Mouse (Mus musculus) myocyte (in vitro differentiated cells): ENCODE measurements around the gene Mbd3. TPM values are rescaled to one million over a fixed set of nuclear protein-coding genes. Genes with fewer than 3 reads are reported as not detected.

Experiments
- H3K27me3 ChIP-seq: one replicate; pipeline ENCODE4 v1.6.1; 2011; ENCODE audit not compliant: control insufficient read depth, insufficient read depth, insufficient read length
- H3K36me3 ChIP-seq: one replicate; pipeline ENCODE4 v1.6.1; 2011; ENCODE audit not compliant: control insufficient read depth, insufficient read depth
- H3K4me2 ChIP-seq: one replicate; pipeline ENCODE4 v1.6.1; 2011; ENCODE audit warnings: low read depth, control low read depth
- H3K4me3 ChIP-seq: one replicate; pipeline ENCODE4 v1.5.1; 2011; ENCODE audit warnings: mild to moderate bottlenecking, control low read depth, moderate library complexity
- H3K79me2 ChIP-seq: one replicate; pipeline ENCODE4 v1.6.1; 2011; ENCODE audit not compliant: control insufficient read depth, insufficient read depth
- H3ac ChIP-seq: one replicate; pipeline ENCODE4 v1.6.1; 2011; ENCODE audit not compliant: control insufficient read depth, insufficient read length
- CEBPB ChIP-seq: IDR thresholded peaks from 2 replicates; pipeline ENCODE4 v1.6.1; 2011; ENCODE audit warnings: mild to moderate bottlenecking, moderate library complexity; ENCODE audit not compliant: poor library complexity, insufficient read depth, severe bottlenecking
- E2F4 ChIP-seq: IDR thresholded peaks from one replicate; pipeline ENCODE4 v1.6.1; 2011; ENCODE audit warnings: mild to moderate bottlenecking, control low read depth, moderate library complexity; ENCODE audit not compliant: insufficient read depth
- MAX ChIP-seq: IDR thresholded peaks from one replicate; pipeline ENCODE4 v1.6.1; 2011; ENCODE audit warnings: low read depth, mild to moderate bottlenecking, control low read depth
- MYOD1 ChIP-seq, 3 experiments: IDR thresholded peaks; one replicate each; pipeline ENCODE4 v1.6.1; 2011; ENCODE audit warnings: control low read depth in 2 of 3, low read depth in 2 of 3, mild to moderate bottlenecking in 2 of 3, moderate library complexity in 1 of 3; ENCODE audit not compliant: insufficient read length in 2 of 3, control insufficient read depth in 1 of 3
- MYOG ChIP-seq, 3 experiments: IDR thresholded peaks; one replicate each; pipeline ENCODE4 v1.6.1; 2011; ENCODE audit warnings: control low read depth in 2 of 3, low read depth in 2 of 3, mild to moderate bottlenecking in 2 of 3; ENCODE audit not compliant: insufficient read length in 2 of 3, control insufficient read depth in 1 of 3, insufficient read depth in 1 of 3
- POLR2A ChIP-seq: IDR thresholded peaks from one replicate; pipeline ENCODE4 v1.6.1; 2011; ENCODE audit warnings: low read depth, mild to moderate bottlenecking, control low read depth, moderate library complexity; ENCODE audit not compliant: insufficient read length
- POLR2AphosphoS2 ChIP-seq: IDR thresholded peaks from one replicate; pipeline ENCODE4 v1.6.1; 2011; ENCODE audit warnings: low read depth, control low read depth; ENCODE audit not compliant: insufficient read length
- REST ChIP-seq: IDR thresholded peaks from one replicate; pipeline ENCODE4 v1.6.1; 2011; ENCODE audit warnings: mild to moderate bottlenecking, control low read depth, moderate library complexity; ENCODE audit not compliant: insufficient read depth, insufficient read length
- SRF ChIP-seq: IDR thresholded peaks from one replicate; pipeline ENCODE4 v1.6.1; 2011; ENCODE audit warnings: low read depth; ENCODE audit not compliant: control insufficient read depth, insufficient read length
- TCF12 ChIP-seq: IDR thresholded peaks from one replicate; pipeline ENCODE4 v1.6.1; 2011; ENCODE audit warnings: mild to moderate bottlenecking, control low read depth; ENCODE audit not compliant: poor library complexity, insufficient read depth, severe bottlenecking
- TCF3 ChIP-seq: IDR thresholded peaks from one replicate; pipeline ENCODE4 v1.6.1; 2011; ENCODE audit warnings: low read depth, control low read depth; ENCODE audit not compliant: insufficient read length
- USF1 ChIP-seq: IDR thresholded peaks from one replicate; pipeline ENCODE4 v1.6.1; 2011; ENCODE audit warnings: low read depth, mild to moderate bottlenecking, control low read depth, moderate library complexity
- polyA plus RNA-seq: library from polyadenylated mRNA; unstranded; fragments of >200 nt; fragmentation: generic; extraction: Trizol; gene quantifications from one replicate; pipeline ENCODE4 v1.2.1, GENCODE M21; 2012; ENCODE audit warnings: missing spikeins

Mbd3 gene
- polyA plus RNA-seq, 1 experiment = 190 TPM

- no peaks in the 10 kb centered on the region for H3K79me2 ChIP-seq
- H3K4me2 ChIP-seq = no peak overlapping the region
- no peak overlapping the region for H3ac ChIP-seq
- TF ChIP-seq E2F4 (no peak), POLR2AphosphoS2 (no peak)
- peaks cover 9% of the 10 kb centered on the region for H3K36me3 ChIP-seq
- no peak overlapping the region for H3K4me3 ChIP-seq
- H3K27me3 ChIP-seq = no peaks in the 10 kb centered on the region
Measured at GRCm38 (mm10) chr10:80412656-80413541, 13.5 kb upstream of the Mbd3 start.

GRCm38 (mm10) chr10:80407924-80408323 lies 8.6 kb upstream of the Mbd3 start:
- peaks cover 33% of the 10 kb centered on the region for H3K79me2 ChIP-seq
- peaks cover 13% of the 10 kb centered on the region for H3K36me3 ChIP-seq
- no peak overlapping the region for H3ac ChIP-seq
- no peak overlapping the region for H3K4me3 ChIP-seq
- no peak overlapping the region for H3K4me2 ChIP-seq
- no peaks in the 10 kb centered on the region for H3K27me3 ChIP-seq
- TF ChIP-seq MAX (no peak), USF1 (no peak), MYOG (IDR thresholded peaks at IDR 0.05; ENCODE audit: control insufficient read depth in 1 of 3, insufficient read depth in 1 of 3, insufficient read length in 2 of 3, low read depth in 2 of 3) (no peak), E2F4 (no peak)

GRCm38 (mm10) chr10:80406684-80407501 lies 7.5 kb upstream of the Mbd3 start, which contains the start of gene Uqcr11:
TSS of gene Uqcr11 (minus strand) at chr10:80406830.
- TF ChIP-seq SRF (no peak), POLR2A (peak; percentile 70)
- Histone ChIP-seq H3K36me3 (peaks cover 13% of the 10 kb centered on the region), H3K79me2 (peaks cover 33% of the 10 kb centered on the region), H3K4me3 (peak within 1 kb of the TSS; percentile 93), H3K4me2 (peak within 1 kb of the TSS; percentile 100), H3K27me3 (no peaks in the 10 kb centered on the region), H3ac (peak within 1 kb of the TSS; percentile 58)

GRCm38 (mm10) chr10:80405481-80406173 lies 6.3 kb upstream of the Mbd3 start:
- Histone ChIP-seq H3K27me3 (no peaks in the 10 kb centered on the region), H3K36me3 (peaks cover 7% of the 10 kb centered on the region), H3ac (peak overlapping the region; percentile 58), H3K4me3 (peak overlapping the region; percentile 93), H3K4me2 (peak overlapping the region; percentile 95), H3K79me2 (peaks cover 33% of the 10 kb centered on the region)
- TF ChIP-seq TCF3 (no peak), REST (no peak), MYOG (IDR thresholded peaks at IDR 0.05; ENCODE audit: control insufficient read depth in 1 of 3, insufficient read depth in 1 of 3, insufficient read length in 2 of 3, low read depth in 2 of 3) (no peak), CEBPB (no peak), MAX (no peak), POLR2AphosphoS2 (no peak), E2F4 (no peak), MYOD1 (IDR thresholded peaks at IDR 0.05; ENCODE audit: control insufficient read depth in 1 of 3, insufficient read length in 2 of 3, low read depth in 2 of 3) (no peak), USF1 (no peak), SRF (no peak), TCF12 (no peak), POLR2A (no peak)

- no peak overlapping the region for H3K4me2 ChIP-seq
- peaks cover 7% of the 10 kb centered on the region for H3K36me3 ChIP-seq
- H3K79me2 ChIP-seq = peaks cover 38% of the 10 kb centered on the region
- H3K27me3 ChIP-seq = no peaks in the 10 kb centered on the region
- H3ac ChIP-seq = no peak overlapping the region
- TF ChIP-seq CEBPB (no peak), TCF3 (no peak), MYOD1 (IDR thresholded peaks at IDR 0.05; ENCODE audit: control insufficient read depth in 1 of 3, insufficient read length in 2 of 3, low read depth in 2 of 3) (no peak), E2F4 (no peak), REST (no peak), POLR2AphosphoS2 (no peak), SRF (no peak), MAX (no peak), POLR2A (no peak), TCF12 (no peak), USF1 (no peak), MYOG (IDR thresholded peaks at IDR 0.05; ENCODE audit: control insufficient read depth in 1 of 3, insufficient read depth in 1 of 3, insufficient read length in 2 of 3, low read depth in 2 of 3) (no peak)
- H3K4me3 ChIP-seq = no peak overlapping the region
Measured at GRCm38 (mm10) chr10:80403044-80403692, 3.8 kb upstream of the Mbd3 start.
